Mouse (Mus musculus): ENCODE data around the gene Smagp.

Gene Smagp

DNA sequence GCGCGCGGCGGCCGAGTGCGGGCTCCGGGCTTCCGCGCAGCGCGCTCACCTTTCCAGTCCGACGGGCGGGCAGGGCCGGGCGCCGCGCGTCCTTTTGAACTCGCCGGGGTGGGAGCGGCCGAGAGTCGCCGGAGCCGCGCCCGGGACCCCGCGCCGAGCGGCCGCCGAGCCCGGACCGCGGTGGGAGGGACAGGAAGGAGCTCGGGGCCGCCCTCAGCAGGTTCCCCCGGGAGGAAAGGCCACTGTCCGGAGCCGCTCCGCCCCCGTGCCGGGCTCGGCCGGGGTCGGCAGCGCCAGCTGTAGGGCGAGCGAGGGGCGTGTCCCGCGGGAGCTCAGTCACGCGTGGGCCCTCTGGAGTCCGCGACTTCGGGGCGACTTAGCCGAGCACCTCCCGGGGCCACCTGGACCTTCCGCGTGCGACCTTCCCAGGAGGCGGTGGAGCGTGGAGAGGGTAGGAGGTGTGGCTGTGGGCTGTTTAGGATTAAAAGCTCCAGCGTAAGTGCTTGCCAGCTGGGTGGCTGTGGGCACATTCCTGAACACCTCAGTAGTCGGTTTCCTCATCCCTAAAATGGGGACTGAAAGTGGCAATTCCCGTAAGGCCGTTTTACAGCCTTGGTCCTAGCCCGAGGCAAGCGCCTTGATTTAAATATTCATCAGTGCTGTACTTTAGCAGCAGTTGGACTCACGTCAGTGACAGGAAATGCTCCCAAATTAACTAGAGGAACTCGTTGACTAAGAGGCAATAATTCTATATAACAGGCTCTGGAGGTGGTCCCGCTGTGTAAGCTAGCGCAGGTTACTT is at the start of gene Smagp:
Gene Smagp, minus strand, starts transcription at position 241 of the 802 bp plus-strand sequence.
- peak in 1 of 2 experiments; percentile 19 for DNase-seq (ENCODE audit: low read depth in 2 of 2, low spot score in 2 of 2)

DNA sequence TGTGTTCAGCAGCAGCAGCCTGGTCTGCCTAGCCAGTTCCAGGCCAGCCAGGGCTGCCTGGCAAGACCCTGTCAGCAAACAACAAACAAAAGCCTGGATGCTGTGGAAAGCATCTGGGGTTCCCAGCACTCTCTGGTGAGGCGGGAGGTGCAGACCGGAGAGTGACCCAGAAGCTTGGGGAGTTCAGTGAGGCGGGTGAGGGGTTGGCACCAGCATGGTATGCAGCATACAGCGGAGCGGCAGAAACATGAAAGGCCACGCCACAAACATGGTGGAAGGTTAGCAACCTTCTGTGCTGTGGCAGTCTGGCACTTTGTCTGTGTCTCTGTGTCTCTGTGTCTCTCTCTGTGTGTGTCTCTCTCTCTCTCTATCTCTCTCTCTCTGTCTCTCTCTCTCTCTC is 49.7 kb upstream of the Smagp start:
- no peak for DNase-seq (ENCODE audit: low read depth in 2 of 2, low spot score in 2 of 2)

DNA sequence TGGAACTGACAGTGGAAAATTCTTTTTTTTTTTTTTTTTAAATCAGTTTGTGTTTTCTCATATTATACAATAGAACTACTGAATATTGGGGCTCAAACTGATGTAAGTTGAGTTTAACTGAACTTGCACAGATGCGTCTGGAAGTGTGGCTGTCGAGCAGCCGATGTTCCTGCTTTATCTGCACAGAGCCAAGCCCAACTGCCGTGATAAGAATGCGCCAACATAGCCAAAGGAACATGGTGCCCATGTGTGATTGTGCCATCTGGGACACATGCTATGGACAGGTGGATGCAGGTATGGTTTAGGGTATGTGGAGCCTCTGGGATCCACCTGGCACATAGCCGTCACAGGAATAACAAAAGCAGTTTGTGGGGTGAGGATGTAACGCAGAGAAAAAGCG is 49.1 kb upstream of the Smagp start:
- no peak for DNase-seq (ENCODE audit: low read depth in 2 of 2, low spot score in 2 of 2)

DNA sequence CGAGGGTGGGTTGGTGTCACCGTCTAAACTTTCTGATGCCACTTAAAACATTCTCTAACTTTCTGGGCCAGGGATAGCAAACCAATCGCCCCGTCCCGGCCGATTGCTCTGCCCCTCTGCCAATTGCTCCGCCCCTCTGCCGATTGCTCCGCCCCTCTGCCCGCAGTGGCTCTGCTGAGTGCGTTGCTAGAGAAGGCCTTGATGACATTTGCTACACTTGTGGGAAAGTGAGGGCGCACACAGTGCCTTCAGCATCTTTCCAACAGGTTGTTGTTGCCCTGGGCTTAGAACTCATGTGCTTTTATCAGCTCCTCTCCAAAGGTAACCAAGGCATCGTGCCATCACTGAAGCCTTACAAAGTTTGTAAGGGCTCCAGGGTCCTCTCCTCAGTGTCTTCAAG is 48.5 kb upstream of the Smagp start:
- no peak for DNase-seq (ENCODE audit: low read depth in 2 of 2, low spot score in 2 of 2)

DNA sequence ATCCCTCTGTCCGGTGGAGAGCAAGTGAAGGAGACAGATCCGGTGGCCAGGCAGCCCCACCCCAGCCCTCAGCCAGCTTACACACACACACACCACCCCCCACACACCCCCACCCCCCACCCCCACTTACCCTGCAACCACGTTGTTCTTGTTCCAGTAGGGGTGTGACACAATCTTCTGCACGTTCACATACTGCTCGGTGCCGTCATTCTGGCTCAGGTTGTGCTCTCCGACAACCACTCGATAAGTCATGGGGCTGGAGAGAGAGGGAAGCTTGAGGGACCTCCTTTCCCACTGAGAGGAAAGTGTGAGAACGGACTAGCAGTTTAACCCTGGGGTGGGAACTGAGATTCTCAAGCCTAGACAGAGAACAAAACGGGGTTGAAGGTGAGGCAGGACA is 47.7 kb upstream of the Smagp start:
- DNase-seq (ENCODE audit: low read depth in 2 of 2, low spot score in 2 of 2): no peak

DNA sequence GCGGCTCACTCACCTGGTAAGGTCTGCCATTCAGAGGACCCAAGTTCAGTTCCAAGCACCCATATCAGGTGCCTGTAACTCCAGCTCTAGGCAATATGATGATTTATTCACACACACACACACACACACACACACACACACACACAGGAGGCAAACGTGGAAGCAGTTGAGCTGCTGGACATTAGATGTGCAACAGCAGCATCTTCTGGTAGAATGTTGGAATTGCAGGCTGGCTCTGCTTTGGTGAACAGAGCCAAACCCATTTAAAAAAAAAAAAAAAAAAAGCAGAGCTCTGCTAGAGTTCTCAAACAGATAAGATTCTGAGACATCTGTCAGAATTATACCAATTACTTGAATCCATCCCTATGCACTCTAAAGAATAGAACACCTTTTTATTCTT is 46.3 kb upstream of the Smagp start:
- peak; percentile 76 to 89 for DNase-seq (ENCODE audit: low read depth in 2 of 2, low spot score in 2 of 2)

DNA sequence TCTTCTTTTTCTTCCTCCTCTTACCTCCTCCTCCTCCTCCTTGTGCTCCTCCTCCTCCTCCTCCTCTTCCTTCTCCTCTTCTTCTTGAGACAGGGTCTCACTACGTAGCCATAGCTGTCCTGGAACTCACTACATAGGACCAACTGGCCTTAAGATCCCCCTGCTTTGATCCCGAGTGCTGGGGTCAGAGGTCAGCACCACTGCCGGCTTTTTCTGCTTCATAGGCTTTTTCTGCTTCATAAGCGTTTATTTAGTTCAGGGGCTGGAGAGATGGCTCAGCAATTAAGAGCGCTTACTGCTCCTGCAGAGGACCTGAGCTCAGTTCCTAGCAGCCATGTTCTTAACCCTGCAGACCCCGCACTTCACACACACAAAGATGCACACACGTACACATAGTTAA is 45.0 kb upstream of the Smagp start:
- no peak for DNase-seq (ENCODE audit: low read depth in 2 of 2, low spot score in 2 of 2)

DNA sequence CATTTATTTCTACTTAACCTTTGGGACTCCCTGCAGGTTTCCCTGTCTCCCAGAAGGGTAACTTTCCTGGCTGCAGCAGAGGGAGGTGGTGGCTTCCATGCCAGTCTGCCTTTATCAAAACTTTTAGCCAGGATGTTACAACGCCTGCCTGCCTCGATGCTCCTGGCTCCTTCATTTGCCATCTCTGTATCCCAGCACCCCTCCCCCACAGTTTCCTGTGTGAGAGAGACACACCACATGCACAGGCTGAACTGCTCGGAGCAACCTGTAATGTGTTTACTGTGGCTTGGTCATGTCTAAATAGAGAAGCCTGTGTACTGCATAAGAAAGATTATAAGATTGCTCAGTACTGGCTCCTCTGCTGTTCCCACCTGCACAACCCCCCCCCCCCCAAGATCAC is 43.6 kb upstream of the Smagp start:
- no peak for DNase-seq (ENCODE audit: low read depth in 2 of 2, low spot score in 2 of 2)

DNA sequence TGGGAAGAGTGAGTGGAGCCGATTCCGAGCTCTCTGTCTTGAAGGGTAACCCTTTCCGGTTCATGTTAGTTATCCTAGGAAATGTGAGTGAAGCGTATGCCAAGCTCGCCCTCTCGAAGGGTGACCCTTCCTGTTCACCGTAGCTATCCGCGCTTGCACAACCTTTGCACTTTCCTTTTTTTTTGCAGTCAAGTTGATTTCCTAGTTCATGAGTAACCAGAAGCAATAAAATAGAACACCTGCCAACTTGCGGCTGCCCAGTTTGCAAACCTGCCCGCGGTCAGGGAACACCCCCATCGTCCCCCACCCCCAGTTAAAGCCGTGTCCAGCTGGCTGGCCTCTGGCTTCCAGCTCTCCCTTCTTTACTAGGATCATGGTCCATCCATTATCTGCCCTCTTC is 42.3 kb upstream of the Smagp start:
- no peak for DNase-seq (ENCODE audit: low read depth in 2 of 2, low spot score in 2 of 2)

DNA sequence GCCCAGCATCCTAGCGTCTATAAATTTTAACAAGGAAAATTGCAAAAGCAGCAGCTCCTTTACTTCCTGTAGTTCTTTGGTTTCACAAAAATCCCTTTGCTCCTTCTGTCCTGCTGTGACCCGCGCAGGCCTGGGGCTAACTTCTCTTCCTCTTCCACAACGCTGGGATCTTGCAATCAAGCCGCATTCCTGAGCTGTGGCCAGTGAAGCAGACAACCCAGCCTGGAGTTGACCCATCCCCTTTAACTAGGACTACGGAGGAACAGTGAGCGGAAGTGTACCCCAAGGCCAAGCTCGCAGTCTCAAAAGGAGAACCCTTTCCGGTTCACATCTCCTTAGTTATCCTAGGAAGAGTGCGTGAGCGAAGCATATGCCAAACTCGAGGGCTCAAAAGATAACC is 41.8 kb upstream of the Smagp start:
- no peak for DNase-seq (ENCODE audit: low read depth in 2 of 2, low spot score in 2 of 2)

DNA sequence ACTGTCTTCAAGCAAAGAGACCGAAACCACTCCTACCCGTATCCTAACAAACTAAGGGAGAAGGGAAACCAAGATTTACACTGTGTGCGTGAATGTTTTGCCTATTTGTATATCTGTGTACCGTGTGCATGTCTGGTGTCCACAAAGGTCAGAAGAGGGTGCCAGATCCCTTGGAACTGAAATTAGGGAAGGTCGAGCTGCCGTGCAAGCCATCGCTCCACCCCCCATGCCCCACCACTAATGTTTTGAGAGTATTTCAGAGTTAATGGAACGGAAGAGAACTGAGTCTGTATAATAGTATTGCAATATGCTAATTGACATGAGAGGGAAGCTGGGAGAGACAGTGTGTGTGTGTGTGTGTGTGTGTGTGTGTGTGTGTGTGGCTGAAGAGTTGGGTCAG is 40.9 kb upstream of the Smagp start:
- no peak for DNase-seq (ENCODE audit: low read depth in 2 of 2, low spot score in 2 of 2)

DNA sequence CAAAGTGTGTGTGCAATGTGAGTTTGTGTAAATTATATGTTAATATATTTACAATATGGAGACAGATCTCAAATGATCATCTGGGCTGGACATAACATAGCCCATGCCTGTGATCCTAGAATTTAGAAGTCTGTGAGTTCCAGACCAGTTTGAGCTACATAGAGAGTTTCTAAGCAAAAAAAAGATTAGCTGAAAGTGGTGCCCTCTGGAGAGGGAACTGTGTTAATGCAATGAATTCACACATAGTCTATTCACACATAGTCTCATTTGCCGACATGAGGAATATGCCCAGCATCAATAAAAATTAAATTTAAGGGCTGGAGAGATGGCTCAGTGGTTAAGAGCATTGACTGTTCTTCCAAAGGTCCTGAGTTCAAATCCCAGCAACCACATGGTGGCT is 39.8 kb upstream of the Smagp start:
- DNase-seq (ENCODE audit: low read depth in 2 of 2, low spot score in 2 of 2): no peak

DNA sequence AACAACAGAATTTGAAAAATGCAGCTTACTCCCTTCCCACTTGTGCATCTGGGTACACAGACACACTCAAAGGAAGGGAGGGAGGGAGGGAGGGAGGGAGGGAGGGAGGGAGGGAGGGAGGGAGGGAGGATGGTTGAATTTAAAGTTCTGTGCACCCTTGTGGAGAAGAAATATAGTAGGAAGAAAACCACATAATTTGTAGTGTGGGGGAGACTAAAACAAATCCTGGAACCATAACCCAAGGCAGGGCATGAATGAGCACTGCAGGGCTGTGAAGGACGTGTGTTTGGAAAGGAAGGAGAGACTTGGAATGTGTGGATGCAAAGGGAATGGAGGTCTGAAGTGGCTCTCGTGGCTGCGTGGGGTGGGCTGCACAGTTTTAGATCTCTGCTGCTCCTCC is 38.7 kb upstream of the Smagp start:
- no peak for DNase-seq (ENCODE audit: low read depth in 2 of 2, low spot score in 2 of 2)

DNA sequence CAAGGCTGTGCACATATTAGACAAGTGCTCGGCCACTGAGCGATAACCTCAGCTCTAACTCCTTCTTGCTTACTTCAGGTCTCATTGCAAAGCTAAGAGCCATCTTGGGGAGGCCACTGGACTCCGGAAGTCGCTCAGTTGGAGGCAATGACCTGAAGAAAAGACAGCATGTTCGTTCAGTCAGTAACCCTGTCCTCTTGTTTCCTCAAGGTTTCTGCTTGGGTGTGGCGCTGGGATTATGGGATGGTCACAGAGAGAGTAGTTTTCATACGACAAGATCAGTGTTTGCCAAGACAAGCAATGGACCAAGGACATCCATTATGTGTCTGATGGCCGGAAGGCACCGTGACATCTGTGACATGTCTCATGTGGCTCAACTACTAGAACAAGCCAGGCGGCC is 37.8 kb upstream of the Smagp start:
- DNase-seq (ENCODE audit: low read depth in 2 of 2, low spot score in 2 of 2): no peak

DNA sequence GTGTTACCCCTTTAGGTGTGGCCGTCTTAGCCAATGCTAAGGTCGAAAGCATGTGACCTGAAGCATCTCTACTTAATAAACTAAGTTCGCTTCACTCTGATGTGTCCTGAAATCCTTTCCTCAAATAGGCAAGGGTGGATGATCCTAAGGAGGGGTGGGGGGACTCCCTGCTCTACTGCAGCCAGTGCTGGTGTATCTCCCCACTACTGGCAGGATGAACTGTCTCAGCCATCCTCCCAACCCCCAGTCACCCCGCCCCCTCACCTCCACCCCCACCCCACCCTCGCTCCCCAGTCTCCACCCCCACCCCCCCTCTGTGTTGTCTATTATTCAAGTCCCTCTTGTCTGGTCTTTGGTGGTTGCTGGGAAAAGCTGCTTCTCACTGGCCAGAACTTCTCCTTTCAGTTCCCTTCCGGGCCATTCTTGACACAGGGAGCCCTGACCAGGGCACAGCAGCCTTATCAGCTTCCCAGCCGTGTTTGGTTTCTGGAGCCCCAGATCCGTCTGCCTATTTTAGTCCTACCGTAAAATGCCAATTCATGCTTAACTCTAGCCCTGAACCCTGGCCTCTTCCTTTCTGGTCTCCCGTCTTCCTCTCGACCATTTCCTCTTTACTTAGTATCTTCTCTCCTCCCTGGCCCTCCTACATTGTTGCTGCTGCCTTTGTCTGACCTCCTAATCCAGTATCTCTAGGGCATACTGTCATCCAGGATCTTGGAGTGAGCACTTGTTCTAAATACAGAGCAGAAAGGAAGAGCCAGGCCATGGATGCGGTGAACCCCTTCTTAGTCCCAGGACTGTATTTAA is 37.0 kb upstream of the Smagp start:
- DNase-seq (ENCODE audit: low read depth in 2 of 2, low spot score in 2 of 2): no peak

DNA sequence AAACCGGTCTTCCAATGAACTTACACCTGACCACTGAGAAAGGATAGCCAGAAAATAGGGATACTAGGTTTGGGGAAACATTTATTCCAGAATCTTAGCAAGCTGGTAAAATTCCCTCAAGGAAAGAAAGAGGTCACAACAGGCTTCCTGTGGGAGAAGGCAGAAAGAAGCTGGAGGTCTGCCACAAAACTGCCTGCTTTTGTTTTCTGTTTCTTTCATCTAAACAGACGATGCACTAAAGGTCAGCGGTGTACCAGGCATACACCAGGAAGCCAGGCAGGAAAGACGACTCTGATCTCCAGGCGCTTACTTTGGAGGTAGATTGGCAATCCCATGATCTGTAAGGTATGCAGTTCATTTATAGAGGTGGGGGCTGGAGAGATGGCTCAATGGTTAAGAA is 34.1 kb upstream of the Smagp start:
- no peak for DNase-seq (ENCODE audit: low read depth in 2 of 2, low spot score in 2 of 2)

DNA sequence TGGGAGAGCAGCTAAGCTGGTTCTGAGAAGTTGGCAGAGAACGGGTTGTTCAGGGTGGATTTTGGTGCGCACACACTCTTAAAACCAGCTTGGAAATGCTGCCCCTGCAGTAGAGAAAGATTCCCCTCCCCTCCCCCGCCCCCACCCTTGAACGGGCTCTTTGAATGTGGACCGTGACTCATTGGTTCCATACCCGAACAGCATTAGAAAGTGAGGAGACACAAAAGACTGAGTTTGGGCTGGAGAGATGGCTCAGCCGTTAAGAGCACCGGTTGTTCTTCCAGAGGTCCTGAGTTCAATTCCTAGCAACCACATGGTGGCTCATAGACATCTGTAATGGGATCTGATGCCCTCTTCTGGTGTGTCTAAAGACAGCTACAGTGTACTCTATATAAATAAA is 33.3 kb upstream of the Smagp start:
- no peak for DNase-seq (ENCODE audit: low read depth in 2 of 2, low spot score in 2 of 2)

DNA sequence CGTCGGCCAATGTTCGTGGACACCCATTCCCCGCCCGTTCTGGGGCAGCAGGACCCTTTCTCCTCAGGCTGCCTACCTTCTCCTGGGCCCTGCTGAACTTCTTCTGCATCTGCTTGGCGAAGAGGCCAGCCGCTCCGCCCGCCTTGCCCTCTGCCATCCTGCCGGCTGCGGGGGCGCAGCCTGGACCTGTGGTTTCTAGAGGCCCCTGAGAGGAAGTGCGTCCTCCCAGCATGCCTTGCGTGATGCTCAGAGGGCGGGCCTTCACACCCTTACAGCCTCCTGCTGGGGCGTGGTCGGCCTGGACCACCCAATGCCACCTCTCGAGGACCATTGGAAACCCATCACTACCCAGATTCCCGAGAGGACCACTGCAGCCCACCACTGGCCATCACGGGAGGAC is 32.6 kb upstream of the Smagp start, which contains the start of gene Bin2:
Gene Bin2, minus strand, starts transcription at position 217 of the 400 bp plus-strand sequence.
- peak; percentile 64 to 75 for DNase-seq (ENCODE audit: low read depth in 2 of 2, low spot score in 2 of 2)

DNA sequence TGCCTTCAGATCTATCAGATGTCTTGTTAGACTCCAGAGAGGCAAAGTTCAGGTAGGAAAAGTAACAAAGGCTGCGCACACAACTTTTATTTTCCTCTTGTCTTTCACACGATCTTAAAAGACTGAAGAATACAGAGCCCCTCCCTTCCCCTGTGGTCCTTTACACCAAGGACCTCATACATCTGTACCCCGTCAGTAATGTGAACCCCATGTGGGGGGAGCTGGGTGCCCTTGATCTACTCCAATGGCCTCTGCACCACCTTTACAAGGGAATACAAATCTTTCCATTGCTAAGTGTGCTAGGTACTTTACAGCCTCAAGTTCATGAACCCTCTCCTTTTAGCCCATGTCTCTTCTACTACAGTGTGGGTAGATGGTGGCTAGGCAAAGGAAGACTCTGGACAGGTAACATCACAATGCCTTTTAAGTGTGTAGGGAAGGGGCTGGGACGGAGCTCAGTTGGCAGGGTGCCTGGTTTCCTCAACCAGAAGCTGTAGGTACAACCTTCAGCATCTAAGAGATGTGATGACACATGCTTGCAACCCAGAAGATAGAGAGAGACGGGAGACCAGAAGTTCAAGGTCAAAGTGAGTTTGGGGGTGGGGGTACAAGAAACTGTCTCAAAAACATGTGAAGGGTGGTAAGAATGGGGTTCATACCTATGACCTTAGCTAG is 31.3 kb upstream of the Smagp start:
- peak; percentile 71 to 72 for DNase-seq (ENCODE audit: low read depth in 2 of 2, low spot score in 2 of 2)

DNA sequence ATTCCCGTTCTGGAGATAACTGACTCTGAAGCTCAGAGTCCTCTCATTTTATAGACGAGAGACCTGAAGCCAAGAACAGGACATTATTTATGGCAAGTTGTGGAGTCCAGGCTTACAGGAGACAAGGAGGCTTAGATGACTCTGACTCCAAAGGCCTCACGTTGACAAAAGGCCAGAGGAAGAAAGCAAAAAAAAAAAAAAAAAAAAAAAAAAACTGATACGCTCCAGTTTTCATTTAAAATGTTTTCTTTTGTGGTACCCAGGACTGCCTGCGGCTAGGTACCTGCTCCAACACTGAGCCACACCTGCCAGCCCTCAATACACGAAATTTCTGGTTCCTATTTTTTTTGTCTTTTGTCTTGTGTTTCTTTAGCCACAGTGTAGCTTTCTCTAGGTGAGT is 30.7 kb upstream of the Smagp start:
- no peak for DNase-seq (ENCODE audit: low read depth in 2 of 2, low spot score in 2 of 2)

DNA sequence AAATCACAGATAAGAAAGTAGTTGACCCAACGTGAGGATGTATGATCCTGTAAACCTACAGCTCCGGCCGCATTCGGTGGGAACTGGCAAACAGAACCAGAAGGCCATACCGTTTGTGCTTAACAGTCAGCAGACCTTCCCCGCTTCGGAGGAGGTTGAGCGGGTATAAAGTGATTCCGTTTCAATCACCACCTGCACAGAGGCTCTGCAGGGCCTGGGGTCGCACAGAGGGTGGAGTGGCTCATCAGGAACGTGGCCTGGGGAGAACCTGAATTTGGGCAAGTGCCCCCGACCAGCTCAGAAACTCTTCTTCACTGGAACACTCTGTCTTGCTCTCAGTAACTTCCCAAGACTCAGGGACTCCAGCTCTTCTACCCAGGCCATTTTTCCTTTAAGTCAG is 30.1 kb upstream of the Smagp start:
- no peak for DNase-seq (ENCODE audit: low read depth in 2 of 2, low spot score in 2 of 2)

DNA sequence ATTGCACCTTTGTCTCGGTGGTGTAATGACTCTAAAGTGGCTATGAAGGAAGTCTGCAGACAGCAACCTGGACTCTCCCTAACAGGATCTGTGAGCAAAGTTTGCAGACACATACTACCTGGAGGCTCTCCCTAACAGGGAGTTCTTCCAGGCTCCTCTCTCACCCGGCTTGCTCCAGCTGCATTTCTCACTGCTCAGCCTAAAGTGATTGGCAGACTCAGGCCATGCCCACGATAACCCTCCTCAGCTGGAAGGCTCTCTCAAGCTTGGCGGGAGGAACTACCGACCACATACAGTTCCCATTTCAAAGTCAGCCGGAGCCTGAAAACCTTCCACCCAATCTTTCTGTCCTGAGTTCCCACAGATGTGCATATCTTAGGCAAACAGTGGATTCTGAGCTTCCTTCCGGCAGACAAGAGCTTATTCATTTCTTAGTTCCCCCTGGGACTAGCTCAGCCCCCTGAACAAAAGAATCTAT is 29.5 kb upstream of the Smagp start:
- DNase-seq (ENCODE audit: low read depth in 2 of 2, low spot score in 2 of 2): no peak
